Mouse (Mus musculus): ENCODE data around the gene Cacng6. TPM values are rescaled to one million over a fixed set of nuclear protein-coding genes. Genes with fewer than 3 reads are reported as not detected.
"Not testable (repeated sequence)": the region's sequence is repeated elsewhere in the genome, so short reads cannot be mapped to it uniquely, and the experiment has no call there.

The Cacng6 gene
- polyA plus RNA-seq, 1 experiment from 2014 or later, result not detected

- H3K4me1 ChIP-seq, result peaks cover 31% of the 10 kb centered on the region
- peak; percentile 48; the same call in 1 of the 2 replicates for ATAC-seq
- no peak overlapping the region for H3K4me3 ChIP-seq
- H3K27ac ChIP-seq, result no peak overlapping the region
- no peak overlapping the region; the same call in 1 of the 2 replicates for H3K9ac ChIP-seq
- WGBS, result 49% methylated on average over 10 of the region's 10 CpGs
- peaks cover 28% of the 10 kb centered on the region for H3K36me3 ChIP-seq (ENCODE audit: poor library complexity, severe bottlenecking)
- no peaks in the 10 kb centered on the region for H3K9me3 ChIP-seq (replicated peaks)
- H3K4me2 ChIP-seq, result peak overlapping the region; percentile 17; the same call in 1 of the 2 replicates
- H3K27me3 ChIP-seq, result no peaks in the 10 kb centered on the region
Observed at GRCm38 (mm10) chr7:3397355-3397754, 26.6 kb upstream of the Cacng6 start.

- Histone ChIP-seq H3K27me3 (no peaks in the 10 kb centered on the region), H3K27ac (no peak overlapping the region), H3K9ac (0 out of 2 replicates have a peak overlapping the region, but pooled peaks have one; percentile 18), H3K36me3 (ENCODE audit: poor library complexity, severe bottlenecking) (peaks cover 29% of the 10 kb centered on the region), H3K4me2 (peak overlapping the region; percentile 17; the same call in 1 of the 2 replicates), H3K9me3 (replicated peaks) (no peaks in the 10 kb centered on the region), H3K4me3 (no peak overlapping the region), H3K4me1 (peaks cover 27% of the 10 kb centered on the region)
- peak; percentile 83 for ATAC-seq
- 13% methylated on average over 7 of the region's 7 CpGs for WGBS
Observed at GRCm38 (mm10) chr7:3397797-3398196, 26.2 kb upstream of the Cacng6 start.

GRCm38 (mm10) chr7:3398363-3398762 is 25.6 kb upstream of the Cacng6 start:
- ATAC-seq; H3K4me2 ChIP-seq; H3K27ac ChIP-seq; H3K27me3 ChIP-seq; H3K9me3 ChIP-seq (replicated peaks); H3K9ac ChIP-seq; H3K4me3 ChIP-seq: not testable (repeated sequence)
- WGBS, result 95% methylated on average over 8 of the region's 8 CpGs
- Histone ChIP-seq H3K4me1 (peaks cover 21% of the 10 kb centered on the region), H3K36me3 (ENCODE audit: poor library complexity, severe bottlenecking) (peaks cover 34% of the 10 kb centered on the region)

GRCm38 (mm10) chr7:3399937-3400336 is 24.1 kb upstream of the Cacng6 start:
- Histone ChIP-seq H3K4me3 (no peak overlapping the region), H3K4me2 (no peak overlapping the region), H3K4me1 (peaks cover 12% of the 10 kb centered on the region), H3K27me3 (no peaks in the 10 kb centered on the region), H3K9me3 (replicated peaks) (no peaks in the 10 kb centered on the region), H3K27ac (no peak overlapping the region), H3K9ac (no peak overlapping the region), H3K36me3 (ENCODE audit: poor library complexity, severe bottlenecking) (peaks cover 28% of the 10 kb centered on the region)
- ATAC-seq, result no peak

- 70% methylated on average over 11 of the region's 11 CpGs for WGBS
- peaks cover 2% of the 10 kb centered on the region; the same call in 1 of the 2 replicates for H3K36me3 ChIP-seq (ENCODE audit: poor library complexity, severe bottlenecking)
- no peak overlapping the region for H3K4me3 ChIP-seq
- no peak overlapping the region for H3K27ac ChIP-seq
- H3K9ac ChIP-seq, result no peak overlapping the region
- peaks cover 19% of the 10 kb centered on the region for H3K4me1 ChIP-seq
- no peaks in the 10 kb centered on the region for H3K9me3 ChIP-seq (replicated peaks)
- peaks cover 25% of the 10 kb centered on the region for H3K27me3 ChIP-seq
- ATAC-seq, result no peak
- H3K4me2 ChIP-seq, result no peak overlapping the region
Observed at GRCm38 (mm10) chr7:3409729-3410520, 14.1 kb upstream of the Cacng6 start.

- ATAC-seq, result peak; percentile 93
- under 1% methylated on average over 33 of the region's 33 CpGs for WGBS
- H3K4me1 ChIP-seq, result peaks cover 25% of the 10 kb centered on the region
- no peaks in the 10 kb centered on the region for H3K9me3 ChIP-seq (replicated peaks)
- no peak overlapping the region for H3K27ac ChIP-seq
- H3K4me3 ChIP-seq, result peak overlapping the region; percentile 44
- no peaks in the 10 kb centered on the region for H3K36me3 ChIP-seq (ENCODE audit: poor library complexity, severe bottlenecking)
- H3K9ac ChIP-seq, result peak overlapping the region; percentile 63
- H3K27me3 ChIP-seq, result peaks cover 31% of the 10 kb centered on the region
- peak overlapping the region; percentile 86 for H3K4me2 ChIP-seq
Observed at GRCm38 (mm10) chr7:3411160-3411941, 12.6 kb upstream of the Cacng6 start.

GRCm38 (mm10) chr7:3412036-3412435 is 12.0 kb upstream of the Cacng6 start:
- ATAC-seq, result no peak
- Histone ChIP-seq H3K27me3 (peaks cover 38% of the 10 kb centered on the region), H3K27ac (no peak overlapping the region), H3K36me3 (ENCODE audit: poor library complexity, severe bottlenecking) (no peaks in the 10 kb centered on the region), H3K9me3 (replicated peaks) (no peaks in the 10 kb centered on the region), H3K4me2 (peak overlapping the region; percentile 86), H3K4me3 (peak overlapping the region; percentile 44), H3K4me1 (peaks cover 25% of the 10 kb centered on the region), H3K9ac (peak overlapping the region; percentile 63)
- 1% methylated on average over 16 of the region's 20 CpGs for WGBS

GRCm38 (mm10) chr7:3414888-3415287 is 9.1 kb upstream of the Cacng6 start:
- under 1% methylated on average over 47 of the region's 47 CpGs for WGBS
- Histone ChIP-seq H3K9me3 (replicated peaks) (no peaks in the 10 kb centered on the region), H3K27ac (no peak overlapping the region), H3K4me2 (peak overlapping the region; percentile 98), H3K4me1 (peaks cover 25% of the 10 kb centered on the region), H3K4me3 (peak overlapping the region; percentile 63), H3K9ac (peak overlapping the region; percentile 78), H3K27me3 (peaks cover 47% of the 10 kb centered on the region), H3K36me3 (ENCODE audit: poor library complexity, severe bottlenecking) (no peaks in the 10 kb centered on the region)
- ATAC-seq, result 0 out of 2 replicates have a peak, but pooled peaks have one; percentile 1

- Histone ChIP-seq H3K4me1 (peaks cover 25% of the 10 kb centered on the region), H3K27ac (no peak overlapping the region), H3K9me3 (replicated peaks) (no peaks in the 10 kb centered on the region), H3K9ac (peak overlapping the region; percentile 78), H3K4me2 (peak overlapping the region; percentile 98), H3K27me3 (peaks cover 47% of the 10 kb centered on the region), H3K36me3 (ENCODE audit: poor library complexity, severe bottlenecking) (no peaks in the 10 kb centered on the region), H3K4me3 (peak overlapping the region; percentile 63)
- peak; percentile 8; the same call in 1 of the 2 replicates for ATAC-seq
- WGBS, result 1% methylated on average over 25 of the region's 60 CpGs
Observed at GRCm38 (mm10) chr7:3415378-3415777, 8.6 kb upstream of the Cacng6 start.

GRCm38 (mm10) chr7:3419941-3420340 is 4.1 kb upstream of the Cacng6 start:
- H3K9me3 ChIP-seq (replicated peaks), result no peaks in the 10 kb centered on the region
- H3K4me2 ChIP-seq, result no peak overlapping the region
- H3K4me1 ChIP-seq, result peaks cover 13% of the 10 kb centered on the region
- ATAC-seq, result no peak
- H3K4me3 ChIP-seq, result no peak overlapping the region
- no peaks in the 10 kb centered on the region for H3K36me3 ChIP-seq (ENCODE audit: poor library complexity, severe bottlenecking)
- 38% methylated on average over 6 of the region's 6 CpGs for WGBS
- H3K9ac ChIP-seq, result no peak overlapping the region
- H3K27me3 ChIP-seq, result peaks cover 54% of the 10 kb centered on the region
- H3K27ac ChIP-seq, result no peak overlapping the region

- Histone ChIP-seq H3K9me3 (replicated peaks) (no peaks in the 10 kb centered on the region), H3K4me3 (no peak overlapping the region), H3K27ac (no peak overlapping the region), H3K27me3 (peaks cover 59% of the 10 kb centered on the region), H3K9ac (no peak overlapping the region), H3K36me3 (ENCODE audit: poor library complexity, severe bottlenecking) (no peaks in the 10 kb centered on the region), H3K4me2 (no peak overlapping the region), H3K4me1 (peaks cover 11% of the 10 kb centered on the region)
- no peak for ATAC-seq
- 64% methylated on average over 5 of the region's 5 CpGs for WGBS
Observed at GRCm38 (mm10) chr7:3420466-3420865, 3.5 kb upstream of the Cacng6 start.

- ATAC-seq, result no peak
- peaks cover 55% of the 10 kb centered on the region for H3K27me3 ChIP-seq
- H3K4me1 ChIP-seq, result peaks cover 8% of the 10 kb centered on the region; the same call in 1 of the 2 replicates
- no peaks in the 10 kb centered on the region for H3K36me3 ChIP-seq (ENCODE audit: poor library complexity, severe bottlenecking)
- H3K4me2 ChIP-seq, result no peak overlapping the region
- H3K9me3 ChIP-seq (replicated peaks), result no peaks in the 10 kb centered on the region
- no peak overlapping the region for H3K4me3 ChIP-seq
- WGBS, result 89% methylated on average over 3 of the region's 3 CpGs
- no peak overlapping the region for H3K9ac ChIP-seq
- no peak overlapping the region for H3K27ac ChIP-seq
Observed at GRCm38 (mm10) chr7:3421297-3421696, 2.7 kb upstream of the Cacng6 start.
